Mouse (Mus musculus) liver, adult 2 months (tissue): ENCODE data around the gene Epn2. TPM values are rescaled to one million over a fixed set of nuclear protein-coding genes. Genes with fewer than 3 reads are reported as not detected.
A peak's percentile ranks its signal among the peaks of the same experiment; 100 is the strongest.

Experiments used
- DNase-seq: peaks from one replicate; pipeline ENCODE4 v3.0.0-alpha.2; 2011; ENCODE audit warnings: low read depth, low spot score; ENCODE audit errors: extremely low read depth
- H3K27ac ChIP-seq: fragments of 200-500 bp; replicated peaks from 2 replicates; pipeline ENCODE4 v1.5.1; 2012; ENCODE audit warnings: low read depth, mild to moderate bottlenecking, control low read depth, inconsistent platforms, low read length; ENCODE audit not compliant: insufficient read depth
- H3K27me3 ChIP-seq: fragments of 200-500 bp; 2 replicates; pipeline ENCODE4 v1.6.1; 2012; ENCODE audit warnings: mild to moderate bottlenecking, moderate library complexity, low read length, inconsistent platforms; ENCODE audit not compliant: control insufficient read depth, insufficient read depth
- H3K36me3 ChIP-seq: fragments of 200-500 bp; 2 replicates; pipeline ENCODE4 v1.6.1; 2012; ENCODE audit warnings: low read length, inconsistent platforms; ENCODE audit not compliant: control insufficient read depth, insufficient read depth
- H3K4me1 ChIP-seq: fragments of 200-500 bp; 2 replicates; pipeline ENCODE4 v1.6.1; 2011; ENCODE audit warnings: low read length; ENCODE audit not compliant: control insufficient read depth, insufficient read depth
- H3K4me3 ChIP-seq: fragments of 200-500 bp; 2 replicates; pipeline ENCODE4 v1.5.1; 2011; ENCODE audit warnings: low read depth, mild to moderate bottlenecking, control low read depth, low read length, moderate library complexity; ENCODE audit not compliant: insufficient read depth
- H3K79me2 ChIP-seq: fragments of 200-500 bp; 2 replicates; pipeline ENCODE4 v1.6.1; 2012; ENCODE audit warnings: inconsistent platforms, mild to moderate bottlenecking, low read length, moderate library complexity; ENCODE audit not compliant: control insufficient read depth, insufficient read depth
- H3K9ac ChIP-seq: fragments of 200-500 bp; 2 replicates; pipeline ENCODE4 v1.6.1; 2012; ENCODE audit warnings: low read depth, mild to moderate bottlenecking, control low read depth, inconsistent platforms, low read length
- CTCF ChIP-seq: fragments of 200-500 bp; IDR thresholded peaks from 2 replicates; pipeline ENCODE4 v1.5.1; 2011; ENCODE audit warnings: low read depth, low read length, control low read depth
- POLR2A ChIP-seq: fragments of 200-500 bp; IDR thresholded peaks from 2 replicates; pipeline ENCODE4 v1.6.1; 2011; ENCODE audit warnings: low read length, control low read depth; ENCODE audit not compliant: insufficient read depth; ENCODE audit errors: extremely low read depth
- WGBS: fragments of 180-500 bp; shearing (Covaris S2); methylation state at CpG from one replicate; pipeline ENCODE4 v1.1.7; 2018; 5-methylcytosine and 5-hydroxymethylcytosine counted together
- polyA plus RNA-seq: library from polyadenylated mRNA; depleted of rRNA; stranded (reverse); fragments of >200 nt; gene quantifications from 2 replicates; pipeline ENCODE4 v1.2.3, GENCODE M21; 2012
- total RNA-seq: library from RNA; depleted of rRNA; stranded (reverse); fragments of >200 nt; gene quantifications from 2 replicates; pipeline ENCODE4 v1.2.3, GENCODE M21; 2014

Gene Epn2
- total and polyA plus RNA-seq, 2 experiments: 4.5 to 5.7 TPM

GRCm38 (mm10) chr11:61577991-61578390, 1.5 kb downstream of the Epn2 start:
- peaks cover 8% of the 10 kb centered on the region for H3K4me1 ChIP-seq
- no peak overlapping the region; the same call in 1 of the 2 replicates for H3K4me3 ChIP-seq
- H3K27ac ChIP-seq: no peak overlapping the region
- peaks cover 12% of the 10 kb centered on the region; the same call in 1 of the 2 replicates for H3K79me2 ChIP-seq
- no peaks in the 10 kb centered on the region for H3K36me3 ChIP-seq
- no peak overlapping the region for H3K9ac ChIP-seq
- no peaks in the 10 kb centered on the region for H3K27me3 ChIP-seq
- no peak for DNase-seq
- no peak for TF ChIP-seq CTCF
- TF ChIP-seq POLR2A: no peak
- 35% methylated on average over 5 of the region's 5 CpGs for WGBS

- no peaks in the 10 kb centered on the region for H3K27me3 ChIP-seq
- no peak overlapping the region for H3K27ac ChIP-seq
- DNase-seq: peak; percentile 30
Observed at GRCm38 (mm10) chr11:61577349-61577748, 2.1 kb downstream of the Epn2 start.

GRCm38 (mm10) chr11:61573266-61573665, 6.2 kb downstream of the Epn2 start:
- Histone ChIP-seq H3K9ac (no peak overlapping the region), H3K36me3 (no peaks in the 10 kb centered on the region), H3K4me1 (peaks cover 13% of the 10 kb centered on the region), H3K27me3 (no peaks in the 10 kb centered on the region), H3K4me3 (no peak overlapping the region), H3K79me2 (peaks cover 47% of the 10 kb centered on the region; the same call in 1 of the 2 replicates), H3K27ac (no peak overlapping the region)
- peak; percentile 65 for DNase-seq
- WGBS: 41% methylated on average over 4 of the region's 4 CpGs
- TF ChIP-seq POLR2A: no peak
- no peak for TF ChIP-seq CTCF

More at GRCm38 (mm10) chr11:61577349-61577748, 2.1 kb downstream of the Epn2 start:
- peaks cover 9% of the 10 kb centered on the region for H3K4me1 ChIP-seq
- peaks cover 18% of the 10 kb centered on the region; the same call in 1 of the 2 replicates for H3K79me2 ChIP-seq
- TF ChIP-seq POLR2A: no peak
- TF ChIP-seq CTCF: no peak
- no peak overlapping the region for H3K4me3 ChIP-seq
- no peak overlapping the region for H3K9ac ChIP-seq
- no peaks in the 10 kb centered on the region for H3K36me3 ChIP-seq

- no peak overlapping the region for H3K27ac ChIP-seq
- no peak overlapping the region for H3K4me3 ChIP-seq
- H3K9ac ChIP-seq: no peak overlapping the region
- no peaks in the 10 kb centered on the region for H3K36me3 ChIP-seq
- peaks cover 46% of the 10 kb centered on the region; the same call in 1 of the 2 replicates for H3K79me2 ChIP-seq
- H3K27me3 ChIP-seq: no peaks in the 10 kb centered on the region
- peaks cover 7% of the 10 kb centered on the region; the same call in 1 of the 2 replicates for H3K4me1 ChIP-seq
- TF ChIP-seq POLR2A (no peak), CTCF (no peak)
- DNase-seq: no peak
- WGBS: 90% methylated on average over 3 of the region's 3 CpGs
Observed at GRCm38 (mm10) chr11:61571225-61571624, 8.3 kb downstream of the Epn2 start.

GRCm38 (mm10) chr11:61569671-61570070, 9.8 kb downstream of the Epn2 start:
- Histone ChIP-seq H3K4me1 (peaks cover 14% of the 10 kb centered on the region), H3K27me3 (no peaks in the 10 kb centered on the region), H3K4me3 (no peak overlapping the region), H3K9ac (no peak overlapping the region), H3K36me3 (no peaks in the 10 kb centered on the region), H3K79me2 (peaks cover 48% of the 10 kb centered on the region; the same call in 1 of the 2 replicates), H3K27ac (no peak overlapping the region)
- WGBS: 94% methylated on average over 1 of the region's 1 CpGs
- no peak for DNase-seq
- TF ChIP-seq POLR2A (no peak), CTCF (no peak)

- no peak overlapping the region for H3K9ac ChIP-seq
- peaks cover 23% of the 10 kb centered on the region for H3K4me1 ChIP-seq
- H3K4me3 ChIP-seq: no peak overlapping the region
- WGBS: 11% methylated on average over 2 of the region's 2 CpGs
- TF ChIP-seq POLR2A (no peak), CTCF (no peak)
- H3K36me3 ChIP-seq: no peaks in the 10 kb centered on the region
- no peaks in the 10 kb centered on the region for H3K27me3 ChIP-seq
- peak; percentile 93 for DNase-seq
- H3K79me2 ChIP-seq: peaks cover 37% of the 10 kb centered on the region; the same call in 1 of the 2 replicates
- peak overlapping the region; percentile 70 for H3K27ac ChIP-seq
Observed at GRCm38 (mm10) chr11:61564566-61564965, 14.9 kb downstream of the Epn2 start.
